Mouse (Mus musculus): ENCODE results near the gene Glipr1l3.
"Not testable (repeated sequence)": the region's sequence is repeated elsewhere in the genome, so short reads cannot be mapped to it uniquely, and the experiment has no call there.

Glipr1l3 gene

DNA sequence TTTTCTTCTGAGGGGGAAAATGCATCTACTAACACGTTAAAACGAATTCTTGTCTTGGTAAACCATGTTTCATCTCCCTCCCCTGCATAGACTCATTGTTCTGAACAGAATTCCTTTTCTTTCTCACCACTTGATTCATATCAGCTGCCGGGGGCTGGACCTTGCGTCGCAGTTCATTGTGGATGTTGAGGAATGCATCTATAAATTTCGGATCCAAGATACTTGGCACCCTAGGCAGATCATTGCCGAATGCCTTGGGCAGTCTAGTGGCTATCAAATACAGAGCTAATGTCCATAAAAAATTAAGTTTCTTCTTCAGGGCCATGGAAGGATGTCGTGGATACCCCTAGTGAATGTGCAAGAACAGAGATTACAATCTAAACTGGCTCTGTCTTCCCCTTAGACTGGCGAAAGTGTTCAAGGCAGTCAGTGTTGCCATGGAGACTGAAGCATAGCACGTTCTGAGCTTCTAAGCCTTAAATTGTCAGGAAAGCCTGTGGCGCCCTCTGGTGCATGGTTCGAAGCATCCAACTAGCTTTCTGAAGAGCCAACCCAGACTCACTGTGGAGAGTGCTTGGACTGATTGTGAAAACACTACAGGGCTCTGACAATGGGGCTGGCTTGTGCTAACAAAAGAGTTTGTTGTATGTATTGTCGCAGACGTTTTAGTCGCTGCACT, at the start of gene Glipr1l3:
TSS of gene Glipr1l3 (minus strand) at position 446 of the 679 bp plus-strand sequence.
- DNase-seq (ENCODE audit: low read depth): peak; percentile 85

GRCm38 (mm10) chr10:112203463-112203862, 43.3 kb upstream of the Glipr1l3 start:
- DNase-seq (ENCODE audit: low read depth): no peak

GRCm38 (mm10) chr10:112193919-112194318, 33.8 kb upstream of the Glipr1l3 start:
- not testable (repeated sequence) for DNase-seq (ENCODE audit: low read depth)

DNA sequence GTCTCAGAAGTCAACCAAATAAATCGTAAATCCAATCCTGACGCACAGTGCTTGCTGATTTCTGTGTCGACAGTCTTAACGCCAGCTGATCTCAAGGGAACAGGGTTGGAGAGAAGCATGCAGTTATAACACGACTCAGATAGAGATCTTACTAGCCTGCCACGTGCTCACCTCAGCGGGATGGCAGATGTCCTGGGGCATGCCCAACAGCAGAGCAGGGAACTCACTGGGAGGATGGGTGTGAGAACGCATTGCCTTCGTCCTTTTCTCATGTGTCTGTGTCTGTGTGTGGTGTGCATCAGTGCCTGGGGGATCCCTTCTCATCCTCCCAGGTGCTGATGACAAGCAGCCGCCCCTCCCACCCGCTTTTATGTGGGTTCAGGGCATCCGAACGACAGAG, 16.9 kb upstream of the Glipr1l3 start:
- DNase-seq (ENCODE audit: low read depth): not testable (repeated sequence)

DNA sequence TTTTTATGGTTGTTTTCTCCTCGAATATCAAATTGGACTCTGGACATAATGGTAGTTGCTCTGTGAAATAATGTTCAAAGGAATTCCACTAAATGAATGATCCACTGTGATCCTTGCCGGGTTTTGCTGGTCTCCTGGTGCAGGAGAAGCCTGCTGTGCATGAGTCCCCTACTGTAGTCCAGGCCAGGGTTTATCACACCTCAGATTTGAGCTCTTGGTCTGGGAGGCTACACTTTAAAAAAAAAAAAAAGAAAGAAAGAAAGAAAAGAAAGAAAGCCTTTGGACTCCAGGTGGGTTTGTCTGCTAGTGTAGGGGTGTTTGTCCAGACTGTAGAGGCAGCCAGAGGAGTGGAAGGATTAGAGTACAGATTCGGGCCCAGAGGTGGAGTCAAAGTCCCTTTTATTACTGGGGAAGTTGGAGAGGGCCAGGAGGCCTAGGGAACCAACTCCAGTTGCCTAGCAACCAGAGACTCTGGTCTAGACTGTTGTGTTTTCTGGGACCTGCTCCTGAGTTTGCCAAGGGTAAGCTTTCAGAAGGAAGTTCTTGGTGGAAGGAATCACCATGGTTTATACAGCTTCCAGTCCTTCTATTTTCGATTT, 3.1 kb upstream of the Glipr1l3 start, which contains the start of gene Caps2:
TSS of gene Caps2 (plus strand) at position 454 of the 599 bp plus-strand sequence.
- no peak for DNase-seq (ENCODE audit: low read depth)

- no peak for DNase-seq (ENCODE audit: low read depth)
Measured at GRCm38 (mm10) chr10:112139834-112140233, 20.3 kb downstream of the Glipr1l3 start.

DNA sequence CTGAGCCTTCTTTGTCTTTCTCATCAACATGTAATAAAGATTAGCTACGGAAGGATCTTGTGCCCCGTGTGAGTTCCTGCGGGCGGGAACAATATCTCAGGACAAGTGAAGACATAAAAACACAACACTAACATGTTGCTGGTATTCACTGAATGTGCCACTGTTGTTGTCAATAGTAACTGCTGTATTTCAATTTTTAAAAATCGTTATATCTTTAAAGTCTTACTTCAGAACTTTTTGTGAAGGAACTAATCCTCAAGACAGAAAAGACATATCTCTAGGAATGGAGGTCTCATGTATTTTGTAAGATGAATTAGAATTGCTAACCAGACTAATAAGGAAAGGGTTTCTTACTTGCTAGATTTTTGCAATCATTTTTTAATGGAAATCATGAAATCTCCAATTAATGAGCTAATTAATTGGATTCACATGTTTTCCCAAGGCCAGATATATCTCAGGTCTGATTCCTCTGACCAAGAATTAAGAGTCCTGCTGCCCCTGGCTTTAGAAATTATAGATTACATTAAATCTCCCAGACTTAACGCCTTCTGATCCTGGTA, 21.2 kb downstream of the Glipr1l3 start:
- DNase-seq (ENCODE audit: low read depth): no peak

GRCm38 (mm10) chr10:112138050-112138870, 21.9 kb downstream of the Glipr1l3 start:
- peak; percentile 68 for DNase-seq (ENCODE audit: low read depth)

GRCm38 (mm10) chr10:112132194-112132593, 27.9 kb downstream of the Glipr1l3 start:
- DNase-seq (ENCODE audit: low read depth): no peak

DNA sequence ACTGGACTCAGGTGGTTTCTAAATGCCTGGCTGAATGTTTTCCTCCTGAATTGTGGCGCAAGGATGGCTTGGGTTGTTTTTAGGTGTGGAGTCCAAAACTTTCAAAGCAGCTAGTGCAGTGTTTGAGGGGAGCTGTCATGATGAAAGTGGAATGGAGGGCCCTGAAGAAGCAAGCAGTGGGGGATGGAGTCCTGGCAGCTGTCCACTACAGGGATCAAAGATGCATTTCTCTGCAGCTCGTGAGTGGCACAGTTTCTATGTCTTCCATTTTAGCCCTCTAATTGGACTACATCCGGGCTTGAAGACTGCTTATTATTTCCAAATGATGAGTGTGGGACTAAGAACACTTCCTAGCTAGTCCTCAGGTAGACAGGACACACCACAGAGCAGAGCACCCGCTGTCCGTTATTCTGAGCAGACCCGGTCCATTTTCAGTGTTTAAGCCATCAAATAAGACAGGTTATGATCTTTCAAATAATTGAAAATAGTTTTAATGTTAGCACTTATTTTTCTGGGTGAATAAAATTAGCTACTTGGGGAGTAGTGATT, 32.4 kb downstream of the Glipr1l3 start:
- not testable (repeated sequence) for DNase-seq (ENCODE audit: low read depth)

DNA sequence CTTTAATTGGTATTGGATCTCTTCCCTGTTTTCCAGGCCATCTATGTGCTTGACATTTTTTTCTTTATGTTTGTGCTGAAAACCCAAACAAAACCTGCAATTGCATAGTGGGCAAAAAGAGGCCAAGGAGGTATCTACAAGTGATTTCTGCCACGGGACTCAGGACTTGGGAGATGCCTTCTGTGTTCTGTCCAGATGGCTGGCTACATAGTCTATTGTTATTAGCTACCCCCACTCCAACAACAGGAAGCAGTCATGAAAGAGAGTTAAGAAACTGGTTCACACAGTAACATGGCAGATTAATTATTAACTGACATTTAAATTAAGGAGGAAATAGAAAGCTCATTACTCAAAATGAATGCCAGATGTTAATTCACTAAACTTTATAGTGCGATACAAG, 35.0 kb downstream of the Glipr1l3 start:
- not testable (repeated sequence) for DNase-seq (ENCODE audit: low read depth)

DNA sequence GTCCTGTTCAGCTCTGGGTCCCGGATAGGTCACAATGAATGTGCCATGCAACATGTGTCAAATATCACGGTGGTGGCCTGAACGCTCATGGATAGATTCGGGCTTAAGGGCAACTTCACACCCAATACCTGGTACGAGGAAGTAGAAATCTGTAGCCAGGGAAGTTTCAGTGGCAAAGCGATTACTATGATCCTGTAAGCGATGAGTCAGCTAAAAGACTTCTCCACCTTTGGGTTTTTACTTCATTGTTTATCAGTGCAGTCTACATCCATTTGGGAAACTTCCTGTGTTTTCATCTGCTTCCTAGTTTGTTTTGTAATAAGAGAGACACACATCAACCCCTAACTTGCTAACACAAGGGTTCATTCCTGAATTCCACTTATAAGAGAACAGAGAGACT, 49.7 kb downstream of the Glipr1l3 start:
- no peak for DNase-seq (ENCODE audit: low read depth)

GRCm38 (mm10) chr10:112105785-112106184, 54.3 kb downstream of the Glipr1l3 start:
- peak; percentile 31 for DNase-seq (ENCODE audit: low read depth)

Measured in c-Kit-positive CD71-negative TER-119-negative erythroid progenitor cells, embryonic 14.5 days (primary cell).